Mouse (Mus musculus) hindlimb bud, embryonic 11.5 days (tissue): Measurements from ENCODE around the gene Sdad1.
A peak's percentile ranks its signal among the peaks of the same experiment; 100 is the strongest.

Source experiments
- DNase-seq: peaks from one replicate; pipeline ENCODE4 v3.0.0-alpha.2; 2012; ENCODE audit warnings: low read depth, low spot score; ENCODE audit errors: extremely low spot score

Sdad1 gene

GRCm38 (mm10) chr5:92313776-92314175 is 3.5 kb upstream of the Sdad1 start:
- no peak for DNase-seq

GRCm38 (mm10) chr5:92312046-92312715 is 1.9 kb upstream of the Sdad1 start:
- DNase-seq, result peak; percentile 83

DNA sequence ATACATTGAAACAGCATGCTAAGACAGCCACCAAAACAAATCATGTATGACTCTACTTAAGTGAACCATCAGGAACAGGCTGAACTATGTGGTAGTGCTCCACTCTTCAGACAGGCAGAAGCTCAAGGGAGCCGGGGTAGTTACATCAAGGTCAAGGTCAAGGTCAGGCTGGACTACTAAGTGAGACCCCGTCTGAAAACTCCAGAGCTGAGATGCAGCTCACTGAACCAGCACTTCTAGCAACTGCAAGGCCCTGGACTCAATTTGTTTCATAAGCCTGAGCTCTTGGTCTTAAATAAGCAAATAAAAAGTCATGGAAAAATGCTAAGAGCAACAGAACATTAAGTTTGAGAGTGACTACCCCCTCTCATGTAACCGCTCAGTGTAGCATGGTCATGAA is 6.0 kb downstream of the Sdad1 start:
- DNase-seq, result no peak

GRCm38 (mm10) chr5:92302149-92302840 is 8.0 kb downstream of the Sdad1 start:
- DNase-seq, result no peak

GRCm38 (mm10) chr5:92294525-92294924 is 15.8 kb downstream of the Sdad1 start:
- no peak for DNase-seq

GRCm38 (mm10) chr5:92291652-92292414 is 18.4 kb downstream of the Sdad1 start:
- no peak for DNase-seq

GRCm38 (mm10) chr5:92287840-92288239 is 22.4 kb downstream of the Sdad1 start:
- DNase-seq, result no peak

- no peak for DNase-seq
Observed at GRCm38 (mm10) chr5:92283107-92283506, 27.2 kb downstream of the Sdad1 start.

GRCm38 (mm10) chr5:92282571-92282970 is 27.7 kb downstream of the Sdad1 start:
- no peak for DNase-seq

DNA sequence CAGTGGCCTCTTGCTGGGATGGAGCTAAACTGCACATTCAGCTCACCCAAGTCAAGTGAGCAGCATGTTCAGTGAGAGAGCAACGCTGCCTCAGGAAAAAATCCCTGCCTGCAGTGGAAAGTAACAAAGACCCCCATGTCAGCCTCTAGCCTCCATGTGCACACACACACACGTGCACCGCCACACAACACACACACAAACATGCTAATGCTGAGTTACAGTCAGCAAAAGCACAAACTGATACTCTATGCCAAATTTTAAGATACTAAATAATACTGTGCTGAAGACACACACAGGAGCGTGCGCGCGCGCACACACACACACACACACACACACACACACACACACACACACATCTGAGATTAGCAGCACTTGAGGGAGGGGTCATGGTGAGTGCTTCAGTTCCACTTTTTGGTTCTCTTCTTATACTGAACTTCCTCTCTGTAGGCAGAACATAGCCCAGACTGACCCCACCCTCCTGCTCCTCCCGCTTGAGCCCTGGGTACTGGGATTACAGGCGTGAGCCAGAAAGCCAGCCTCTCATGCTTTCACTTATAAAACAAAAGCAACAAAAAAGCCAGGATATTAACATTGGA is 31.2 kb downstream of the Sdad1 start:
- no peak for DNase-seq

GRCm38 (mm10) chr5:92277437-92278394 is 32.6 kb downstream of the Sdad1 start, which contains the start of gene Naaa:
Gene Naaa, minus strand, starts transcription at chr5:92278170.
- peak; percentile 35 for DNase-seq

DNA sequence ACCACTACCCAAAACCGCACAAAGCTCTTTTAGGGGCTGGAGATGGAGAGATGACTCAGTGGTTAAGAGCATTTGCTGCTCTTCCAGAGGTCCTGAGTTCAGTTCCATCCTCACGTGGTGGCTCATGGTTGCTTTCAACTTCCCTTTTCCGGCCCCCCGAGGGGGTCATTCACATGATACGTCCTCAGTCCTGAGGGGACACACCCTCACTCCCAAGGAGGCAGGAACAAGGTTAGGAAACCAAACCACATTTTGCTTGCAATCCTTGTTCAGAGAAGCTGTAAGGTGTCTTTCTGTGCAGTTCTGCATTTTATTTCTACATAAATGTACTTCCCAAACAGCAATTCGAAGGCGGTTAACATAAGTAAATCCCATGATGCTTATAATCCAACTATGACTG is 39.8 kb downstream of the Sdad1 start:
- DNase-seq, result no peak

- DNase-seq, result no peak
Observed at GRCm38 (mm10) chr5:92263761-92264359, 46.4 kb downstream of the Sdad1 start.

- DNase-seq, result no peak
Observed at GRCm38 (mm10) chr5:92262646-92263045, 47.6 kb downstream of the Sdad1 start.

DNA sequence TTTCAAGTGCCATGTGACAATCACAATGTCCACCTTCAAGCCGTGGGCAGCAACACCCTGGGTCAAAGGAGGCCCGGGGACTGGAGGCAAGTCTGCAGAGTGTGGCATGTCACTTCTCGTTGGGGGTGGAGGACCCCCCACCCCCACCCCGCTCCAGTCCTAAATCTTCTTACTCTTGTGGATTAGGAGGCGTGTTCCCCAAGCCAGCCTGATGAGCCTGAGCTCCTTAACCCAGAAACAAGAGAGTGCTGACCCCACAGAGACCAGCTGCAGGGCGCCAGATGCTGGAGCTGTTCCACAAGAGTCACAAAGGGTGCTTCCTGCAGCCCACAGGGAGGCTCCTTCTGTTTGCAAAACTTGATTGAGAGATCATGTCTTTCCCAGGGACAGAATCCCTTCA is 54.1 kb downstream of the Sdad1 start, which contains the start of gene Ppef2:
Gene Ppef2 (minus strand): TSS at position 61 of the 400 bp plus-strand sequence.
- no peak for DNase-seq

- DNase-seq, result no peak
Observed at GRCm38 (mm10) chr5:92254476-92254875, 55.8 kb downstream of the Sdad1 start.

GRCm38 (mm10) chr5:92252797-92253343 is 57.4 kb downstream of the Sdad1 start:
- DNase-seq, result no peak

- DNase-seq, result no peak
Observed at GRCm38 (mm10) chr5:92252031-92252430, 58.2 kb downstream of the Sdad1 start.

DNA sequence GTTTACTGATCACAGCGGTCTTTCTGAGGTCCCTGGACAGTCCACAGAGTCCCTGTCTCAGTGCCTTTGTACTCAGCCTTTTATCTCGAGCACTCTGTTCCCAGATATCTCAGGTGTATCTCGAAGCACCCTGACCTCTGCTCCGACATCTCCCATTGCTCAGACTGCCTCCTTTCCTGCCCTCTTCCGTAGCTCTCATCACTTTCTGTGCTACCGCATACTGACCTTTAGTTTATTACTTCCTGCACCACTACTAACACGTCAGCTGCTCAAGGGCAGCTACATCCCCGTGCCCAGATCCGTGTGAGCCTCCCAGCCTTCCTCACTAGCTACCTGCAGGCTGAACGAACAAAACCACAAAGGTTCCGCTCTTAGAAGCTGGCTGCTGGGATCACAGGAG is 61.7 kb downstream of the Sdad1 start:
- no peak for DNase-seq

GRCm38 (mm10) chr5:92245483-92245882 is 64.8 kb downstream of the Sdad1 start:
- DNase-seq, result no peak
